In the genomic region with DNA sequence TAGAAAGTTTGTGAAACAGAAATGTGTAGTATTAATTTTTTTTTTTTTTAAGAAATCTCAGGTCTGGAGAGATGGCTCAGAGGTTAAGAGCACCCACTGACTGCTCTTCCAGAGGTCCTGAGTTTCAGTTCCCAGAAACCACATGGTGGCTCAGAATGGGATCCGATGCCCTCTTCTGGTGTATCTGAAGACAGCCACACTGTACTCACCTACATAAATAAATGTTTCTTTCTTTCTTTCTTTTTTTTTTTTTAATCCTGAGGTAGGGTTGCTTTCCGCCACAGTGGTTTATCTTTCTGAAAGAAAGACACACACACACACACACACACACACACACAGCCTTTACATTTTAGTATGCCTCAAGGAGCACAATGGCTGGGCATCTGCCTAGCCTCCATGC, we compare ENCODE assay signal across 26 mouse cellular contexts.
DNase-seq lines count a peak whose midpoint lies in the region; ATAC-seq and TF ChIP-seq lines count a peak whose summit lies in the region.
"Had no signal": no experiment of that assay in that cellular context is flagged by ENCODE, and none has a peak within 500 bp of the region (broad histone marks: within the 10 kb centered on the region; RNA-seq: fewer than 3 reads in every experiment).

No protein-coding gene starts in this region.

- no peaks in the 10 kb centered on the region for H3K27me3 ChIP-seq in kidney, postnatal 0 days (ENCODE audit: insufficient read depth, low read length)
- peaks cover 2% of the 10 kb centered on the region; the same call in 1 of the 2 replicates for H3K27me3 ChIP-seq in E14TG2a.4 (ENCODE audit: insufficient read depth, low read length)
- H3K27me3 ChIP-seq in forebrain, embryonic 11.5 days (ENCODE audit: control insufficient read depth, insufficient read depth, low read length), result no peaks in the 10 kb centered on the region
- H3K27me3 ChIP-seq: embryonic facial prominence, embryonic 13.5 days; hindbrain, embryonic 15.5 days; limb, embryonic 12.5 days; liver, embryonic 15.5 days; neural tube, embryonic 13.5 days had no signal

- DNase-seq in kidney, postnatal 0 days (ENCODE audit: low spot score), result no peak
- no peak for DNase-seq in kidney, postnatal 36 days
- DNase-seq in 3T3-L1 (ENCODE audit: low read depth, low spot score) (peak; percentile 22), ZHBTc4 (ENCODE audit: low read depth, low spot score) (peak; percentile 45)
- no peak for DNase-seq in gastrocnemius, adult 18-20 months (ENCODE audit: low spot score)
- DNase-seq in forebrain, embryonic 11.5 days (ENCODE audit: low spot score), result no peak
- DNase-seq: adrenal gland, postnatal 14 days; cerebellum, adult 11-12 months; cerebellum, adult 9-11 months; gastrocnemius, postnatal 14 days; heart, postnatal 14 days; kidney, adult 11 months; kidney, postnatal 4 days; layer of hippocampus, adult 9-11 months; lung, embryonic 14.5 days; lung, postnatal 36 days; right cerebral cortex, postnatal 4 days had no signal

- TF ChIP-seq CTCF in kidney, postnatal 0 days (IDR thresholded peaks at IDR 0.05; ENCODE audit: low read depth), result peak; percentile 34
- TF ChIP-seq CTCF in E14TG2a.4 (conservative IDR thresholded peaks at IDR 0.05; ENCODE audit: low read length), result peak; percentile 17; the same call in 1 of the 2 replicates

- no peak overlapping the region for H3K4me2 ChIP-seq in kidney, postnatal 0 days (ENCODE audit: low read length)
- H3K4me2 ChIP-seq in forebrain, embryonic 11.5 days (ENCODE audit: low read depth, low read length, severe bottlenecking), result no peak overlapping the region
- H3K4me2 ChIP-seq: embryonic facial prominence, embryonic 13.5 days; hindbrain, embryonic 15.5 days; limb, embryonic 12.5 days; liver, embryonic 15.5 days; lung, embryonic 14.5 days; midbrain, embryonic 11.5 days; neural tube, embryonic 13.5 days had no signal

- no peak overlapping the region for H3K4me3 ChIP-seq in kidney, postnatal 0 days (replicated peaks; ENCODE audit: low read depth, low read length)
- H3K4me3 ChIP-seq in E14TG2a.4 (replicated peaks; ENCODE audit: low read length), result no peak overlapping the region
- H3K4me3 ChIP-seq in forebrain, embryonic 11.5 days (ENCODE audit: low read depth, low read length), result no peak overlapping the region
- H3K4me3 ChIP-seq: embryonic facial prominence, embryonic 13.5 days; forebrain, embryonic 10.5 days; hindbrain, embryonic 10.5 days; hindbrain, embryonic 15.5 days; limb, embryonic 12.5 days; liver, embryonic 15.5 days; neural tube, embryonic 13.5 days had no signal

- no peak for ATAC-seq in kidney, postnatal 0 days (replicated peaks; ENCODE audit: low FRiP score, low read depth)
- no peak for ATAC-seq in forebrain, embryonic 11.5 days (replicated peaks; ENCODE audit: low FRiP score)

- peaks cover 9% of the 10 kb centered on the region; the same call in 1 of the 2 replicates for H3K4me1 ChIP-seq in kidney, postnatal 0 days (replicated peaks; ENCODE audit: insufficient read depth, low read length)
- H3K4me1 ChIP-seq in E14TG2a.4 (replicated peaks; ENCODE audit: low read depth, low read length), result peaks cover 44% of the 10 kb centered on the region
- peaks cover 4% of the 10 kb centered on the region; the same call in 1 of the 2 replicates for H3K4me1 ChIP-seq in forebrain, embryonic 11.5 days (replicated peaks; ENCODE audit: control insufficient read depth, insufficient read depth, low read length)

- 73% methylated on average over 2 of the region's 2 CpGs for WGBS in kidney, postnatal 0 days
- 79% methylated on average over 2 of the region's 2 CpGs for WGBS in forebrain, embryonic 11.5 days

- H3K9me3 ChIP-seq in kidney, postnatal 0 days (replicated peaks; ENCODE audit: low read length), result no peaks in the 10 kb centered on the region
- H3K9me3 ChIP-seq in E14TG2a.4 (ENCODE audit: low read length), result no peaks in the 10 kb centered on the region
- H3K9me3 ChIP-seq in forebrain, embryonic 11.5 days (ENCODE audit: control insufficient read depth, low read length), result no peaks in the 10 kb centered on the region
- H3K9me3 ChIP-seq: embryonic facial prominence, embryonic 13.5 days; forebrain, embryonic 10.5 days; hindbrain, embryonic 10.5 days; hindbrain, embryonic 15.5 days; limb, embryonic 12.5 days; liver, embryonic 15.5 days; neural tube, embryonic 13.5 days had no signal

- H3K27ac ChIP-seq in kidney, postnatal 0 days, result no peak overlapping the region
- no peak overlapping the region for H3K27ac ChIP-seq in forebrain, embryonic 11.5 days (ENCODE audit: low read depth, low read length)
- H3K27ac ChIP-seq: embryonic facial prominence, embryonic 13.5 days; forebrain, embryonic 10.5 days; hindbrain, embryonic 10.5 days; hindbrain, embryonic 15.5 days; limb, embryonic 12.5 days; liver, embryonic 15.5 days; neural tube, embryonic 13.5 days had no signal

- no peak overlapping the region for H3K9ac ChIP-seq in kidney, postnatal 0 days (ENCODE audit: low read depth, low read length)
- no peak overlapping the region for H3K9ac ChIP-seq in forebrain, embryonic 11.5 days (ENCODE audit: low read length)
- H3K9ac ChIP-seq: embryonic facial prominence, embryonic 13.5 days; hindbrain, embryonic 15.5 days; limb, embryonic 12.5 days; liver, embryonic 15.5 days; lung, embryonic 14.5 days; neural tube, embryonic 13.5 days had no signal

- H3K36me3 ChIP-seq in kidney, postnatal 0 days (ENCODE audit: insufficient read depth, low read length), result no peaks in the 10 kb centered on the region
- no peaks in the 10 kb centered on the region for H3K36me3 ChIP-seq in E14TG2a.4 (ENCODE audit: insufficient read depth, low read length)
- H3K36me3 ChIP-seq in forebrain, embryonic 11.5 days (ENCODE audit: control insufficient read depth, insufficient read depth, low read length), result no peaks in the 10 kb centered on the region
- H3K36me3 ChIP-seq: embryonic facial prominence, embryonic 13.5 days; forebrain, embryonic 10.5 days; hindbrain, embryonic 10.5 days; hindbrain, embryonic 15.5 days; limb, embryonic 12.5 days; liver, embryonic 15.5 days; neural tube, embryonic 13.5 days had no signal

Comparison
In these comparisons a context has a peak if more than half of its experiments do, and no peak if none do; other contexts are left out.
1. DNase-seq: peak in 3T3-L1 (single experiment) and ZHBTc4 (single experiment); none in kidney, postnatal 0 days (single experiment), kidney, postnatal 36 days (0 of 2), gastrocnemius, adult 18-20 months (single experiment) and forebrain, embryonic 11.5 days (single experiment).